Mouse (Mus musculus): ENCODE measurements around the gene Carns1. TPM values are rescaled to one million over a fixed set of nuclear protein-coding genes. Genes with fewer than 3 reads are reported as not detected.

Gene Carns1
- polyA plus RNA-seq (2012; rRNA removed) = 0.32 and 0.41 TPM in 2 replicates

GRCm38 (mm10) chr19:4175368-4175947 lies at the start of gene Carns1:
TSS of gene Carns1 (minus strand) at chr19:4175479.

GRCm38 (mm10) chr19:4214071-4214770 lies 38.9 kb upstream of the Carns1 start, which contains the start of the genes Clcf1 and AC109138.7:
TSS of gene Clcf1 (plus strand) at chr19:4214238.
TSS of gene AC109138.7 (plus strand) at chr19:4214357.

GRCm38 (mm10) chr19:4201291-4201909 lies 26.1 kb upstream of the Carns1 start, which contains the start of gene Rad9a:
TSS of gene Rad9a (minus strand) at chr19:4201662.

GRCm38 (mm10) chr19:4191528-4192250 lies 16.4 kb upstream of the Carns1 start, which contains the start of gene Ppp1ca:
TSS of gene Ppp1ca (plus strand) at chr19:4192065.

GRCm38 (mm10) chr19:4190831-4191334 lies 15.6 kb upstream of the Carns1 start, which contains the start of gene Tbc1d10c:
TSS of gene Tbc1d10c (minus strand) at chr19:4191284.

GRCm38 (mm10) chr19:4162646-4163542 lies 12.4 kb downstream of the Carns1 start, which contains the start of gene Rps6kb2:
TSS of gene Rps6kb2 (minus strand) at chr19:4163354.

GRCm38 (mm10) chr19:4153232-4153654 lies 22.0 kb downstream of the Carns1 start, which contains the start of gene Ptprcap:
TSS of gene Ptprcap (plus strand) at chr19:4153604.

GRCm38 (mm10) chr19:4148491-4148806 lies 26.8 kb downstream of the Carns1 start, which contains the start of gene Coro1b:
TSS of gene Coro1b (plus strand) at chr19:4148619.

GRCm38 (mm10) chr19:4143759-4144268 lies 31.5 kb downstream of the Carns1 start, which contains the start of gene Cabp4:
TSS of gene Cabp4 (minus strand) at chr19:4144033.

GRCm38 (mm10) chr19:4139446-4139845 lies 35.8 kb downstream of the Carns1 start, which contains the start of gene Gpr152:
TSS of gene Gpr152 (plus strand) at chr19:4139787.

GRCm38 (mm10) chr19:4125741-4126696 lies 49.3 kb downstream of the Carns1 start, which contains the start of gene Aip:
TSS of gene Aip (minus strand) at chr19:4125858.

Other genes with a start within 250 kb of the Carns1 start
- gene Aldh3b1, start 245.7 kb downstream of the Carns1 start, polyA plus RNA-seq (2012; rRNA removed) = 2.7 and 3.6 TPM in 2 replicates
- 15.5 and 20.9 TPM in 2 replicates for gene Unc93b1, start 240.3 kb downstream of the Carns1 start, polyA plus RNA-seq (2012; rRNA removed)
- gene Aldh3b3, start 216.8 kb downstream of the Carns1 start, polyA plus RNA-seq (2012; rRNA removed) = 0.02 TPM in 1 of 2 replicates, not detected in the other
- gene Aldh3b2, start 203.2 kb downstream of the Carns1 start, polyA plus RNA-seq (2012; rRNA removed) = 0.29 and 0.64 TPM in 2 replicates
- gene Acy3, start 188.9 kb downstream of the Carns1 start, polyA plus RNA-seq (2012; rRNA removed) = 8.6 and 11.4 TPM in 2 replicates
- gene Tbx10, start 182.7 kb downstream of the Carns1 start, polyA plus RNA-seq (2012; rRNA removed) = 0.29 and 0.55 TPM in 2 replicates
- 2.0 and 3.6 TPM in 2 replicates for gene Nudt8, start 174.9 kb downstream of the Carns1 start, polyA plus RNA-seq (2012; rRNA removed)
- 0.59 and 0.60 TPM in 2 replicates for gene Gm49405, start 174.9 kb downstream of the Carns1 start, polyA plus RNA-seq (2012; rRNA removed)
- 1.4 and 1.5 TPM in 2 replicates for gene Doc2g, start 172.2 kb downstream of the Carns1 start, polyA plus RNA-seq (2012; rRNA removed)
- gene Ndufv1, start 162.7 kb downstream of the Carns1 start, polyA plus RNA-seq (2012; rRNA removed) = 79.3 and 86.8 TPM in 2 replicates
- 225 and 279 TPM in 2 replicates for gene Gstp1, start 137.5 kb downstream of the Carns1 start, polyA plus RNA-seq (2012; rRNA removed)
- 6.6 and 8.4 TPM in 2 replicates for gene Gstp2, start 129.5 kb downstream of the Carns1 start, polyA plus RNA-seq (2012; rRNA removed)
- gene Gstp3, start 115.9 kb downstream of the Carns1 start, polyA plus RNA-seq (2012; rRNA removed) = 54.9 and 71.8 TPM in 2 replicates
- 0.23 and 0.25 TPM in 2 replicates for gene Cabp2, start 93.9 kb downstream of the Carns1 start, polyA plus RNA-seq (2012; rRNA removed)
- 46.8 and 54.8 TPM in 2 replicates for gene Cdk2ap2, start 78.3 kb downstream of the Carns1 start, polyA plus RNA-seq (2012; rRNA removed)
- 5.4 and 6.1 TPM in 2 replicates for gene Pitpnm1, start 75.5 kb downstream of the Carns1 start, polyA plus RNA-seq (2012; rRNA removed)
- 36.6 and 38.9 TPM in 2 replicates for gene Aip, start 49.6 kb downstream of the Carns1 start, polyA plus RNA-seq (2012; rRNA removed)
- gene Gpr152, start 35.7 kb downstream of the Carns1 start, polyA plus RNA-seq (2012; rRNA removed) = not detected in 2 replicates
- gene Cabp4, start 31.4 kb downstream of the Carns1 start, polyA plus RNA-seq (2012; rRNA removed) = 0.08 and 0.10 TPM in 2 replicates
- gene Coro1b, start 26.9 kb downstream of the Carns1 start, polyA plus RNA-seq (2012; rRNA removed) = 50.4 and 60.2 TPM in 2 replicates
- 12.2 and 12.5 TPM in 2 replicates for gene Ptprcap, start 21.9 kb downstream of the Carns1 start, polyA plus RNA-seq (2012; rRNA removed)
- 16.1 and 20.9 TPM in 2 replicates for gene Rps6kb2, start 12.1 kb downstream of the Carns1 start, polyA plus RNA-seq (2012; rRNA removed)
- 2.6 and 3.0 TPM in 2 replicates for gene Tbc1d10c, start 15.8 kb upstream of the Carns1 start, polyA plus RNA-seq (2012; rRNA removed)
- 200 and 246 TPM in 2 replicates for gene Ppp1ca, start 16.6 kb upstream of the Carns1 start, polyA plus RNA-seq (2012; rRNA removed)
- gene Rad9a, start 26.2 kb upstream of the Carns1 start, polyA plus RNA-seq (2012; rRNA removed) = 18.8 and 20.8 TPM in 2 replicates
- 0.97 and 1.0 TPM in 2 replicates for gene Clcf1, start 38.8 kb upstream of the Carns1 start, polyA plus RNA-seq (2012; rRNA removed)
- not detected in 2 replicates for gene AC109138.7, start 38.9 kb upstream of the Carns1 start, polyA plus RNA-seq (2012; rRNA removed)
- 12.3 and 14.6 TPM in 2 replicates for gene Pold4, start 56.4 kb upstream of the Carns1 start, polyA plus RNA-seq (2012; rRNA removed)
- gene Ssh3, start 93.7 kb upstream of the Carns1 start, polyA plus RNA-seq (2012; rRNA removed) = 2.1 and 2.8 TPM in 2 replicates
- 0.88 and 1.0 TPM in 2 replicates for gene Ankrd13d, start 107.7 kb upstream of the Carns1 start, polyA plus RNA-seq (2012; rRNA removed)
- gene Grk2, start 130.7 kb upstream of the Carns1 start, polyA plus RNA-seq (2012; rRNA removed) = 28.2 and 29.9 TPM in 2 replicates
- 16.2 and 19.1 TPM in 2 replicates for gene Kdm2a, start 222.8 kb upstream of the Carns1 start, polyA plus RNA-seq (2012; rRNA removed)